Mouse (Mus musculus): ENCODE results near the gene Gxylt2. TPM values are rescaled to one million over a fixed set of nuclear protein-coding genes. Genes with fewer than 3 reads are reported as not detected.

The Gxylt2 gene
- total RNA-seq, 2 experiments from 2014 or later: 1.6 to 1.9 TPM

GRCm38 (mm10) chr6:100715296-100715828 is 10.8 kb downstream of the Gxylt2 start:
- DNase-seq (ENCODE audit: low spot score in 2 of 2): no peak

DNA sequence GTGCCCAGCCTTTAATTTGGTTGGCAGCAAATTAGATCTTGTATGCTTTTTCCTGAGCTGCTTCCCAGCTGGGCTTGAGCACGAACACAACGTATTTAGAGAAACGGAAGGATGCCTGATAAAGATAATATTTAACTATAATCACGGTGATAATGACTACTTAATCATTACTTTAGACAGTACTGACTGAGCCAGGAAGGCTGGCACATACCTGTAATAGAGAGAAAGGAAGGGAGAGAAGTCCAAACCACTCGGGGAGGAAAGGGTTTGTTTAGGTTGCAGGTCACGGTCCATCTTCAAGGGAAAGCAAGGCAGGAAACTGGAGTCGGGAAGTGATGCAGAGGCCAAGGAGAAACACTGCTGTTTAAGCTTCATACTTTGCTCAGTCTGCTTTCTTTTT is 11.6 kb downstream of the Gxylt2 start:
- DNase-seq (ENCODE audit: low spot score in 2 of 2): no peak

DNA sequence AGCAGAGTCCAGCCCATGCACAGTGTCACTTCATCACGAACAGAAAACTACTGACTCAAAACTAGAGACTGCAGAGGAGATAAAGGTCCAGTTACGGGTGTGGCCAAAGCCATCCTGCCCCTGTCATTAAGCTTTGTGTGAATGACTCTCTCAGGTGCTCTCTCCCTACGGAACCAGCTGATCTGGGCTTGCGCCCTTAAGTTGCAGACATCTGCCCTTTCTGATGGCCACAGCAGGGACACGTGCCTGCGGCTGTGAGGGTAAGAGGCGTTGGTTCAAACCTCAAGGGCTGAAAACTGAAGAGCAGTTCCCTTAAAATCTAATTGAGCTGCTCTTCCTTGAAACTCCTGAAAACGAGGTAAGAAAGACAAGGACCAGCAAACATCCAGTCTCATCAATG is 12.3 kb downstream of the Gxylt2 start:
- DNase-seq (ENCODE audit: low spot score in 2 of 2): no peak

- no peak for DNase-seq (ENCODE audit: low spot score in 2 of 2)
Observed at GRCm38 (mm10) chr6:100720098-100720501, 15.6 kb downstream of the Gxylt2 start.

- DNase-seq (ENCODE audit: low spot score in 2 of 2): no peak
Observed at GRCm38 (mm10) chr6:100720882-100721721, 16.6 kb downstream of the Gxylt2 start.

- DNase-seq (ENCODE audit: low spot score in 2 of 2): peak; percentile 23 to 61
Observed at GRCm38 (mm10) chr6:100731996-100732375, 27.5 kb downstream of the Gxylt2 start.

- DNase-seq (ENCODE audit: low spot score in 2 of 2): peak; percentile 75 to 92
Observed at GRCm38 (mm10) chr6:100732376-100733021, 28.0 kb downstream of the Gxylt2 start.

DNA sequence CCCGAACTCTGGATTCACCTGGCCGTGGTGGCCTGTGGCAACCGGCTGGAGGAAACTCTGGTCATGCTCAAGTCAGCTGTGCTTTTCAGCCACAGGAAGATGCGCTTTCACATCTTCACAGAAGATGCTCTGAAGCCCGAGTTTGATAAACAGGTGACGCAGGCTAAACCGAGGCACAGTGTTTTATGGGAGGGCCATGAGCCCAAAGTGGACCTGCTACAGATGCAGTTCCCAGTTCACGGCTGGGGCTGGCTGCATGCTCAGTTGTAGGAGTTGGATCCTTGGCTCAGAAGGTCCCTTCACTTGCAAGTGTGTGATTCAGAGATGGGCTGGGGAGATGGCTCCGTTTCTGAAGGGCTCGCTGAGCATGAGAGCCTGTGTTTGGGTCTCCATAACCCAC is 28.7 kb downstream of the Gxylt2 start:
- DNase-seq (ENCODE audit: low spot score in 2 of 2): no peak

DNA sequence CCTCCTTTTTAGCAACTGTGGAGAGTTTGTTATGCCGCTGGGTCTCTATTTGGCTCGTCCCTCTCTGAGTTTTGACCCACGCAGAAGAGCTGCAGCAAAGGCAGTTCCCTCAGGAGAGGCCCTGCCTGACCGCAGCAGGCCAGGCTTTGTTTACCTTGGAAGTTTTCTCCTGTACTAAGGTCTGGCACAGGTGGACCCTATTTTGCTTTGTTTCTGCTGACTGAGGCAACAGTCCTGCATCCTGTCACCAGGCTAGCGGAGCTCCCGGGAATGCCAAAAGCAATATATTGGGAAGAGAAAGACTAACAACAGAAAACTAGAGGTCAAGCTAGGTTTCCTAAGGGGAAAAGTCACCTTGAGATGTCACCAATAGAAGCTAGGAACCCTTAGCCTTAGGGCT is 29.8 kb downstream of the Gxylt2 start:
- DNase-seq (ENCODE audit: low spot score in 2 of 2): no peak

- no peak for DNase-seq (ENCODE audit: low spot score in 2 of 2)
Observed at GRCm38 (mm10) chr6:100758431-100759208, 54.1 kb downstream of the Gxylt2 start.

DNA sequence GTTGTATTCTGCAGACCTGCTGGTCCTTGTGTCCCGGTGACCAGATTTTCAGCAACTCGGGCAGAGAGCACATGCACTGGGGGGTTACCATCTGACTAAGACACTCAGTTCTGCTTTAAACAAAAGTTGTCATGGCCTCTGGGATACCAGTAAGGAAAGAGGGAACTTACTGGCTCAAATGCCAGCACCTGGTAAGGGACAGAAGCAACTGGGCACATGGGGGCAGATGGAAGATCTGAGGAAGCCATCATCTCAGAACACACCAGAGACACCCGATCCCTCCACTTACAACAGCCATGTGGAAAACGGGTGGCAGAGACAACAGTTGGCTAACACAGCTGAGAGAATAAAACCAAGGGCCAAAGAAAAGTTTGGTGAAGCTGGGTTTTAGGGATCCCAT is 63.2 kb downstream of the Gxylt2 start:
- DNase-seq (ENCODE audit: low spot score in 2 of 2): no peak

GRCm38 (mm10) chr6:100775923-100776505 is 71.5 kb downstream of the Gxylt2 start:
- no peak for DNase-seq (ENCODE audit: low spot score in 2 of 2)

- no peak for DNase-seq (ENCODE audit: low spot score in 2 of 2)
Observed at GRCm38 (mm10) chr6:100778595-100778994, 74.1 kb downstream of the Gxylt2 start.

- no peak for DNase-seq (ENCODE audit: low spot score in 2 of 2)
Observed at GRCm38 (mm10) chr6:100780421-100780820, 75.9 kb downstream of the Gxylt2 start.

DNA sequence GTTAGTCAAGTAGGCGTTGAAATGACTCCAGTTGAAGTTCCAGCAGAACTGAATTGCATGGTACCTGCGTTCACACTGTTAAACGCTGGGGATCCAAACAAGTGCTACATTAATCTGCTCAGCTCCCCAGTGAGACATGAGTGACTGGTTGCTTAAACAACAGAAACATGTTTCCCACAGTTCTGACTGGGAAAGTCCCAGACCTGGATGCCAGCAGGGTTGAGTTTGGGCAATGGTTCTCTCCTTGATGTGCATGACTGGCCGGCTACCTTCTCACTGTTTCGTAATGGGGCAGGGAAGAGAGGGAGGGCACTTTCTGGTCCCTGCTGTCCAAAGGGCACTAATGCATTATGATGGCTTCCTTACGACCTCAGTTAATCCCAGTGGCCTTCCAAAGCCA is 77.1 kb downstream of the Gxylt2 start:
- no peak for DNase-seq (ENCODE audit: low spot score in 2 of 2)

DNA sequence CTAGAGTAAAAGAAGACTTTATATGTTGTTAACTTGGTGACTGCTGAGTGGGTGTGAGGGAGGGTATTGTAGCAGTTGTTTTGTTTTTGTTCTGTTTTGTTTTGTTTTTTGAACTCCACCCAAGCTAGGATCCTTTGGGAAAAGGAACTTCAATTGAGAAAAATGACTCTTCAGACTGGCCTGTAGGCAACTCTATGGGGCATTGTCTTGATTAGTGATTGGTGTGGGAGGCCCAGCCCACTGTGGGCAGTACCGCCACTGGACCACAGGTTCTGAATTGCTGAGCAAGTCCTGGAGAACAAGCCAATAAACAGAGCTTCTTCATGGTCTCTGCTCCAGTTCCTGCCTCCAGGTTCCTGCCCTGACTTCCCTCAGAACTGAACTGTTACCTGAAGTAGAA is 83.2 kb downstream of the Gxylt2 start:
- no peak for DNase-seq (ENCODE audit: low spot score in 2 of 2)

- DNase-seq (ENCODE audit: low spot score in 2 of 2): no peak
Observed at GRCm38 (mm10) chr6:100789161-100789560, 84.6 kb downstream of the Gxylt2 start.

- DNase-seq (ENCODE audit: low spot score in 2 of 2): no peak
Observed at GRCm38 (mm10) chr6:100792055-100792659, 87.6 kb downstream of the Gxylt2 start.

GRCm38 (mm10) chr6:100792973-100793769 is 88.6 kb downstream of the Gxylt2 start:
- DNase-seq (ENCODE audit: low spot score in 2 of 2): no peak

- DNase-seq (ENCODE audit: low spot score in 2 of 2): no peak
Observed at GRCm38 (mm10) chr6:100795797-100796196, 91.3 kb downstream of the Gxylt2 start.

Measured in layer of hippocampus, adult 18-20 months (tissue).